ENCODE assay signal across 26 mouse cellular contexts in genomic region chr2:144070479-144070878, GRCm38 (mm10). TPM values are rescaled to one million over a fixed set of nuclear protein-coding genes. Genes with fewer than 3 reads are reported as not detected.
A peak's percentile ranks its signal among the peaks of the same experiment; 100 is the strongest.
DNase-seq lines count a peak whose midpoint lies in the region; ATAC-seq and TF ChIP-seq lines count a peak whose summit lies in the region.
"Had no signal": no experiment of that assay in that cellular context is flagged by ENCODE, and none has a peak within 500 bp of the region (broad histone marks: within the 10 kb centered on the region; RNA-seq: fewer than 3 reads in every experiment).

No protein-coding gene starts in this region.

- no peaks in the 10 kb centered on the region for H3K4me1 ChIP-seq in kidney, postnatal 0 days (replicated peaks; ENCODE audit: insufficient read depth, low read length)
- H3K4me1 ChIP-seq in limb, embryonic 15.5 days: peaks cover 8% of the 10 kb centered on the region
- no peaks in the 10 kb centered on the region for H3K4me1 ChIP-seq in intestine, embryonic 15.5 days (replicated peaks)

- no peak overlapping the region for H3K4me2 ChIP-seq in kidney, postnatal 0 days (ENCODE audit: low read length)
- no peak overlapping the region for H3K4me2 ChIP-seq in limb, embryonic 15.5 days
- H3K4me2 ChIP-seq in intestine, embryonic 15.5 days (replicated peaks): no peak overlapping the region
- H3K4me2 ChIP-seq: embryonic facial prominence, embryonic 15.5 days; hindbrain, embryonic 12.5 days had no signal

- H3K9me3 ChIP-seq in kidney, postnatal 0 days (replicated peaks; ENCODE audit: low read length): no peaks in the 10 kb centered on the region
- no peaks in the 10 kb centered on the region for H3K9me3 ChIP-seq in limb, embryonic 15.5 days
- H3K9me3 ChIP-seq in intestine, embryonic 15.5 days: no peaks in the 10 kb centered on the region
- H3K9me3 ChIP-seq: embryonic facial prominence, embryonic 15.5 days; forebrain, embryonic 10.5 days; heart, embryonic 10.5 days had no signal

- no peaks in the 10 kb centered on the region for H3K27me3 ChIP-seq in kidney, postnatal 0 days (ENCODE audit: insufficient read depth, low read length)
- no peaks in the 10 kb centered on the region for H3K27me3 ChIP-seq in limb, embryonic 15.5 days
- H3K27me3 ChIP-seq in intestine, embryonic 15.5 days (replicated peaks): no peaks in the 10 kb centered on the region
- H3K27me3 ChIP-seq: embryonic facial prominence, embryonic 15.5 days; hindbrain, embryonic 12.5 days had no signal

- no peak for ATAC-seq in kidney, postnatal 0 days (replicated peaks; ENCODE audit: low FRiP score, low read depth)
- ATAC-seq in limb, embryonic 15.5 days (ENCODE audit: insufficient number of reproducible peaks, low FRiP score, low TSS enrichment, low read depth): 0 out of 2 replicates have a peak, but pooled peaks have one; percentile 21
- no peak for ATAC-seq in intestine, embryonic 15.5 days
- ATAC-seq: forebrain, embryonic 14.5 days; hindbrain, embryonic 16.5 days; inflammation-experienced regulatory T-cells, adult 6 months had no signal

- no peak overlapping the region for H3K4me3 ChIP-seq in kidney, postnatal 0 days (replicated peaks; ENCODE audit: low read depth, low read length)
- H3K4me3 ChIP-seq in limb, embryonic 15.5 days: no peak overlapping the region
- H3K4me3 ChIP-seq in intestine, embryonic 15.5 days (replicated peaks): no peak overlapping the region
- H3K4me3 ChIP-seq: embryonic facial prominence, embryonic 15.5 days; erythroblast, embryonic 14.5 days; forebrain, embryonic 10.5 days; heart, embryonic 10.5 days; hindbrain, embryonic 12.5 days had no signal

- H3K36me3 ChIP-seq in kidney, postnatal 0 days (ENCODE audit: insufficient read depth, low read length): no peaks in the 10 kb centered on the region
- H3K36me3 ChIP-seq in limb, embryonic 15.5 days: no peaks in the 10 kb centered on the region
- no peaks in the 10 kb centered on the region for H3K36me3 ChIP-seq in intestine, embryonic 15.5 days
- H3K36me3 ChIP-seq: embryonic facial prominence, embryonic 15.5 days; forebrain, embryonic 10.5 days; heart, embryonic 10.5 days; hindbrain, embryonic 12.5 days had no signal

- TF ChIP-seq CTCF in kidney, postnatal 0 days (IDR thresholded peaks at IDR 0.05; ENCODE audit: low read depth): no peak

- H3K9ac ChIP-seq in kidney, postnatal 0 days (ENCODE audit: low read depth, low read length): no peak overlapping the region
- H3K9ac ChIP-seq in limb, embryonic 15.5 days: no peak overlapping the region
- H3K9ac ChIP-seq in intestine, embryonic 15.5 days: no peak overlapping the region
- H3K9ac ChIP-seq: embryonic facial prominence, embryonic 15.5 days; hindbrain, embryonic 12.5 days had no signal

- 32% methylated on average over 7 of the region's 7 CpGs for WGBS in kidney, postnatal 0 days
- 26% methylated on average over 7 of the region's 7 CpGs for WGBS in limb, embryonic 15.5 days
- WGBS in intestine, embryonic 15.5 days: 56% methylated on average over 7 of the region's 7 CpGs

- no peak overlapping the region for H3K27ac ChIP-seq in kidney, postnatal 0 days
- H3K27ac ChIP-seq in limb, embryonic 15.5 days: no peak overlapping the region
- H3K27ac ChIP-seq in intestine, embryonic 15.5 days: no peak overlapping the region
- H3K27ac ChIP-seq: embryonic facial prominence, embryonic 15.5 days; forebrain, embryonic 10.5 days; heart, embryonic 10.5 days; hindbrain, embryonic 12.5 days had no signal

- peak; percentile 35 to 55 for DNase-seq in cerebellum, postnatal 10 days
- no peak for DNase-seq in cerebellum, postnatal 4 days (ENCODE audit: low spot score in 2 of 2)
- peak; percentile 39 for DNase-seq in kidney, postnatal 0 days (ENCODE audit: low spot score)
- no peak for DNase-seq in kidney, adult 9 months
- DNase-seq in NIH3T3 (ENCODE audit: low read depth): peak; percentile 43
- no peak for DNase-seq in embryo, embryonic 10.5 days (ENCODE audit: low spot score)
- DNase-seq: adrenal gland, adult 2 months; adrenal gland, postnatal 25 days; cerebellum, adult 18-20 months; cerebellum, adult 9-11 months; heart, adult 18-20 months; heart, postnatal 10 days; heart, postnatal 4 days had no signal

RNA-seq across cellular contexts. Expression of gene Banf2, which starts 37.6 kb away (rescaled TPM):
- polyA plus RNA-seq in kidney, postnatal 0 days (2015; fragmentation: Nextera tagmentation; extraction: Ambion mirVana): not detected in 2 replicates
- polyA plus RNA-seq in limb, embryonic 15.5 days (2015; fragmentation: Nextera tagmentation; extraction: Ambion mirVana): not detected in 2 replicates
- 0.55 TPM in 1 of 2 replicates, not detected in the other for polyA plus RNA-seq in intestine, embryonic 15.5 days (2015; fragmentation: Nextera tagmentation; extraction: Ambion mirVana)
- polyA plus RNA-seq: adrenal gland, adult 2 months; C2C12; cortical plate, adult 2 months; embryonic facial prominence, embryonic 15.5 days; erythroblast, embryonic 14.5 days; forebrain, embryonic 10.5 days; forebrain, embryonic 14.5 days; heart, embryonic 10.5 days; heart, embryonic 14.5 days; hindbrain, embryonic 12.5 days; hindbrain, embryonic 16.5 days; inflammation-experienced regulatory T-cells, adult 6 months had no signal

RNA-seq across cellular contexts. Expression of gene Rrbp1, which starts 59.4 kb away (rescaled TPM):
- polyA plus RNA-seq in kidney, postnatal 0 days (2015; fragmentation: Nextera tagmentation; extraction: Ambion mirVana): 68.7 and 81.7 TPM in 2 replicates
- polyA plus RNA-seq in limb, embryonic 15.5 days (2015; fragmentation: Nextera tagmentation; extraction: Ambion mirVana): 150 and 152 TPM in 2 replicates
- polyA plus RNA-seq in intestine, embryonic 15.5 days (2015; fragmentation: Nextera tagmentation; extraction: Ambion mirVana): 103 and 125 TPM in 2 replicates

Comparison
In these comparisons a context has a peak if more than half of its experiments do, and no peak if none do; other contexts are left out.
1. DNase-seq: peak in cerebellum, postnatal 10 days (2 of 2), kidney, postnatal 0 days (single experiment) and NIH3T3 (single experiment); none in cerebellum, postnatal 4 days (0 of 2), kidney, adult 9 months (single experiment) and embryo, embryonic 10.5 days (single experiment).